31 mouse cellular contexts compared by ENCODE assay signal in the genomic region with DNA sequence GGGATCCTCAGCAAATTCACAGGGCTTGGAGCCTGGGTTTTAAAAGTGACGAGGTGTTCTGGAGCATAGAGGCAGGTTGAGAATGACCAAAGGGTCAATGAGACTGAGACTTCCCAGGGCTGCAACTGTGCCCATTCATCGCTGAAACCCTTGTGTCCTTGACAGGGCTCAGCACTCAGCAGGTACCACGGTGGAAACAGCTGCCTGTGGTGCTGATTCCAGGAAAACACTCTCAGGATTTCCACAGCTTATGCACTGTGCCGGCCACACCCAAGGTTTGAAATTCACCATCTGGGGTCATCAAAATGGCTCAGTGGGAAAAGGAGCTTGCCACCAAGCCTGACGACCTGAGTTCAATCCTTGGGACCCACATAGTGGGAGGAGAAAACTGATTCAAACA.
"Had no signal": no experiment of that assay in that cellular context is flagged by ENCODE, and none has a peak within 500 bp of the region (broad histone marks: within the 10 kb centered on the region; RNA-seq: fewer than 3 reads in every experiment).

No protein-coding gene starts in this region.

- H3K9ac ChIP-seq: limb, embryonic 12.5 days; limb, embryonic 13.5 days; limb, embryonic 15.5 days; liver, embryonic 12.5 days; liver, embryonic 13.5 days; liver, embryonic 14.5 days; liver, embryonic 15.5 days; liver, postnatal 0 days; lung, embryonic 14.5 days; lung, embryonic 15.5 days; midbrain, embryonic 12.5 days; midbrain, embryonic 15.5 days; neural tube, embryonic 12.5 days had no signal

- H3K27me3 ChIP-seq: liver, embryonic 12.5 days; liver, embryonic 13.5 days; liver, embryonic 15.5 days; lung, embryonic 15.5 days; midbrain, embryonic 12.5 days; midbrain, embryonic 15.5 days; neural tube, embryonic 12.5 days had no signal

- H3K9me3 ChIP-seq: limb, embryonic 10.5 days; limb, embryonic 12.5 days; limb, embryonic 13.5 days; limb, embryonic 15.5 days; liver, embryonic 12.5 days; liver, embryonic 13.5 days; liver, embryonic 15.5 days; lung, embryonic 15.5 days; megakaryocyte, embryonic 14.5 days; midbrain, embryonic 10.5 days; midbrain, embryonic 12.5 days; midbrain, embryonic 15.5 days; neural tube, embryonic 12.5 days had no signal

- H3K4me2 ChIP-seq: limb, embryonic 12.5 days; limb, embryonic 13.5 days; limb, embryonic 15.5 days; liver, embryonic 11.5 days; liver, embryonic 12.5 days; liver, embryonic 13.5 days; liver, embryonic 15.5 days; lung, embryonic 14.5 days; lung, embryonic 15.5 days; midbrain, embryonic 11.5 days; midbrain, embryonic 12.5 days; midbrain, embryonic 15.5 days; neural tube, embryonic 12.5 days had no signal

- ATAC-seq: liver, embryonic 12.5 days; liver, postnatal 0 days; lung, postnatal 0 days; midbrain, embryonic 15.5 days; midbrain, embryonic 16.5 days had no signal

- H3K4me1 ChIP-seq: limb, embryonic 13.5 days; limb, embryonic 15.5 days; liver, embryonic 12.5 days; liver, embryonic 13.5 days; liver, embryonic 15.5 days; lung, embryonic 15.5 days; megakaryocyte, embryonic 14.5 days; midbrain, embryonic 10.5 days; midbrain, embryonic 12.5 days; midbrain, embryonic 15.5 days; neural tube, embryonic 12.5 days had no signal

- DNase-seq: left cerebral cortex, postnatal 4 days; liver; liver, embryonic 13.5 days; liver, postnatal 0 days; lung, adult 18-20 months; lung, adult 2 months; lung, embryonic 14.5 days; lung, postnatal 10 days; lung, postnatal 14 days; lung, postnatal 36 days; lung, postnatal 4 days; midbrain, embryonic 14.5 days had no signal

- H3K36me3 ChIP-seq: limb, embryonic 10.5 days; limb, embryonic 12.5 days; limb, embryonic 13.5 days; limb, embryonic 15.5 days; liver, embryonic 12.5 days; liver, embryonic 13.5 days; liver, embryonic 15.5 days; lung, embryonic 15.5 days; midbrain, embryonic 10.5 days; midbrain, embryonic 12.5 days; midbrain, embryonic 15.5 days; neural tube, embryonic 12.5 days had no signal

- H3K4me3 ChIP-seq: limb, embryonic 10.5 days; limb, embryonic 12.5 days; limb, embryonic 13.5 days; limb, embryonic 15.5 days; liver, embryonic 12.5 days; liver, embryonic 13.5 days; liver, embryonic 15.5 days; lung, embryonic 15.5 days; megakaryocyte, embryonic 14.5 days; midbrain, embryonic 10.5 days; midbrain, embryonic 12.5 days; midbrain, embryonic 15.5 days; myocyte; neural tube, embryonic 12.5 days had no signal

- H3K27ac ChIP-seq: limb, embryonic 10.5 days; limb, embryonic 12.5 days; limb, embryonic 13.5 days; limb, embryonic 15.5 days; liver, embryonic 12.5 days; liver, embryonic 13.5 days; liver, embryonic 14.5 days; liver, embryonic 15.5 days; lung, embryonic 15.5 days; macrophage; midbrain, embryonic 10.5 days; midbrain, embryonic 12.5 days; midbrain, embryonic 15.5 days; neural tube, embryonic 12.5 days had no signal
